Mouse (Mus musculus) layer of hippocampus, adult 2 months (tissue): ENCODE measurements around the gene Atad1. TPM values are rescaled to one million over a fixed set of nuclear protein-coding genes. Genes with fewer than 3 reads are reported as not detected.
"Not testable (repeated sequence)": the region's sequence is repeated elsewhere in the genome, so short reads cannot be mapped to it uniquely, and the experiment has no call there.

ENCODE experiments used
- DNase-seq, 2 experiments: peaks; one replicate each; pipeline ENCODE4 v3.0.0; 2022; ENCODE audit warnings: low spot score in 2 of 2
- H3K27ac ChIP-seq: fragments of 200-600 bp; 2 replicates; pipeline ENCODE4 v1.8.1; 2022
- H3K4me3 ChIP-seq: fragments of 200-600 bp; 2 replicates; pipeline ENCODE4 v1.8.1; 2022; ENCODE audit warnings: mild to moderate bottlenecking
- CTCF ChIP-seq: fragments of 200-600 bp; conservative IDR thresholded peaks from 2 replicates; pipeline ENCODE4 v1.8.1; 2022; ENCODE audit warnings: antibody characterized with exemption, mild to moderate bottlenecking, moderate library complexity
- total RNA-seq, 2 experiments: library from RNA; stranded (reverse); gene quantifications; 2 replicates each; pipeline ENCODE4 v1.2.3; 2021

Atad1 gene
- total RNA-seq, 2 experiments from 2014 or later: 91.7 to 92.5 TPM

DNA sequence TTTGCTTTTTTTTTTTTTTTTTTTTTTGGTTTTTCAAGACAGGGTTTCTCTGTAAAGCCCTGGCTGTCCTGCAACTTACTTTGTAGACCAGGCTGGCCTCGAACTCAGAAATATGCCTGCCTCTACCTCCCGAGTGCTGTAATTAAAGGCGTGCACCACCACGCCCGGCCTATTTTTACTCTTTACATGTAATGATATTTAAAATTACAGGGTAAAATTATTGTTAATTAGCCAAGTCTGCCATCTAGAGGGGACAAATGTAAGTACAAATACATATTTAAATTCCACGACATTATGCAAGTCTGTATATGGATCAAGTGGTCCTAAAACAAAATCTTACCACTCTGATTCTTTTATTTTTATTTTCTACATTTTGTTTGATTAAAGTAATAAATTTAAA lies 49.9 kb downstream of the Atad1 start:
- Histone ChIP-seq H3K4me3 (no peak overlapping the region), H3K27ac (no peak overlapping the region)
- peak; percentile 79 for TF ChIP-seq CTCF
- no peak for DNase-seq

DNA sequence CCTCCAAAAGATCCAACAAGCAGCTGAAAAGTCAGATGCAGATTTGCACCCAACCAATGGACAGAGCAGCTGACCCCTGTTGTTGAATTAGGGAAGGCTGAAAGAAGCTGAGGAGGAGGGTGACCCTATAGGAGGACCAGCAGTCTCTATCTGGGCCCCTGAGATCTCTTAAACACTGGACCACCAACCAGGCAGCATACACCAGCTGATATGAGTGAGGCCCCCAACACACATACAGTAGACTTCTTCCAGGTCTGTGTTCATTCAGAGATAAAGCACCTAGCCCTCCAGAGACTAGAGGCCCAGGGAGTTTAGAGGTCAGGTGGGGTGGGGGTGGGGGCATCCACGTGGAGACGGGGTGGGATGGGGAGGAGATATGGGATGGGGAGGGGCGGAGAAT lies 51.4 kb downstream of the Atad1 start:
- not testable (repeated sequence) for H3K4me3 ChIP-seq, DNase-seq

GRCm38 (mm10) chr19:32687721-32688120 lies 51.9 kb downstream of the Atad1 start:
- no peak overlapping the region for H3K27ac ChIP-seq
- no peak for TF ChIP-seq CTCF
- DNase-seq: no peak
- H3K4me3 ChIP-seq: no peak overlapping the region

More for the DNA sequence above, 51.4 kb downstream of the Atad1 start:
- H3K27ac ChIP-seq: not testable (repeated sequence)

GRCm38 (mm10) chr19:32683081-32683480 lies 56.5 kb downstream of the Atad1 start:
- TF ChIP-seq CTCF: no peak
- Histone ChIP-seq H3K4me3 (no peak overlapping the region), H3K27ac (no peak overlapping the region)
- DNase-seq: no peak

- H3K27ac ChIP-seq: no peak overlapping the region
- TF ChIP-seq CTCF: no peak
- H3K4me3 ChIP-seq: no peak overlapping the region
- DNase-seq: no peak
Observed at GRCm38 (mm10) chr19:32680894-32681293, 58.7 kb downstream of the Atad1 start.

DNA sequence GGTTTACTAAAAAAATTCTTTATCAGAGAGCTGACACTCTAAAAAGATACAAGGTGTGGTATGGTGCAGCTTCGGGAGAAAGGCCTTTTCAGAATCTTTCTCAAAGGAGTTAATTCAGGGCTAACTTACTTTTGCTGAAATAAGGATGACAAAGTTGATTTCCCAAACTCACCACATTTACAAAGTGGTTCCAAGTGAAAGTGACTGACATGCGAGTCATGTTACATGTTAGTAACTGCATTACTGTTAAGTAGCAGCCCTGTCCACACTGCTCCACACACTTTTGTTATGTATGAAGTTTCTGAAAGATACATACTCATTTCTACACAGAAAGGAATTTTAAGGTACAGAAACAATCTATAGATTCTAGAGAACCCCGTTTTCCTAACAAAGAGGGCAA lies 63.8 kb downstream of the Atad1 start:
- TF ChIP-seq CTCF: no peak

DNA sequence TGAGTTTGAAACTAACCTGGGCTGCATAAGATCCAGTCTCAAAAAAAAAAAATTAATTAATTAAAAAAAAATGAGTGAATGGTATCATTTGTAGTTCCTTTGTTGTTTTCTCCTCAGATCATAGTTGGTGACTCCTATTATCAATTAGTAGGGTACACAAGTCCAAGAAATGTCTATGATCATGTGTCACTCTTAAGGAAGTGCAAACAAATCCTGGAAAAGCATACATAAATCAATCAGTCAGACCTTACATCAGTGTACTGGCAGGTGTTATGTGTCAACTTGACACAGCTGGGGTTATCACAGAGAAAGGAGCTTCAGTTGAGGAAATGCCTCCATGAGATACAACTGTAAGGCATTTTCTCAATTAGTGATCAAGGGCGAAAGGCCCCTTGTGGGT lies 71.8 kb downstream of the Atad1 start:
- not testable (repeated sequence) for H3K4me3 ChIP-seq, DNase-seq, H3K27ac ChIP-seq

More for the DNA sequence above, 63.8 kb downstream of the Atad1 start:
- no peak overlapping the region for H3K4me3 ChIP-seq
- no peak for DNase-seq
- no peak overlapping the region for H3K27ac ChIP-seq

DNA sequence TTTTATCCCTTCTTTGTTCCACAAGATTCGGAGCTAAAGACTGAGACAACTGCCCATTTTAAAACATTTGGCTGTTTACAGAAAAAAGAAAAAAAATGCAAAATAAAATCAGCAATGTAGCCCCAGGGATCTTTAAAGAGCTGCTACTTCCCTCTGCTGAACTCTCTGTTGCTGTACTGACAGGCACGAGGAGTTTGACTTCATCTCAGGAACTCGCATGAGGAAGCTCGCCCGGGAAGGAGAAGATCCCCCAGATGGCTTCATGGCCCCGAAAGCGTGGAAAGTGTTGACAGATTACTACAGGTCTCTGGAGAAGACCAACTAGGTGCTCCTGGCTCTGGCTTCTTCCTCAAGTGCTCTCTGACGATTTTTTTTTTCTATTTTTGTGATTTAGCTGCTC lies 74.3 kb downstream of the Atad1 start:
- Histone ChIP-seq H3K4me3 (no peak overlapping the region), H3K27ac (no peak overlapping the region)
- TF ChIP-seq CTCF: no peak
- no peak for DNase-seq

DNA sequence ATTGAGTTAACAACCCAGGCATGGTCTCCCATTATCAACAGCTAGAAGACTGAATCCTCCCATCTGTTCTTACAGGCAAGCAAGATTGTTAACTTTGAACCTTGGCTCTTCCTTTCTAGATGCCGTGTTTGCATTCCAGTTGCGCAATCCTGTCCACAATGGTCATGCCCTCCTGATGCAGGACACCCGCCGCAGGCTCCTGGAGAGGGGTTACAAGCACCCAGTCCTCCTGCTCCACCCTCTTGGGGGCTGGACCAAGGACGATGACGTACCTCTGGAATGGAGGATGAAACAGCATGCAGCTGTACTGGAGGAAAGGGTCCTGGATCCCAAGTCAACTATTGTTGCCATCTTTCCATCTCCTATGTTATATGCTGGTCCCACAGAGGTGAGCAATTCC lies 76.7 kb downstream of the Atad1 start:
- no peak for DNase-seq
- no peak for TF ChIP-seq CTCF
- no peak overlapping the region for H3K27ac ChIP-seq
- H3K4me3 ChIP-seq: no peak overlapping the region

DNA sequence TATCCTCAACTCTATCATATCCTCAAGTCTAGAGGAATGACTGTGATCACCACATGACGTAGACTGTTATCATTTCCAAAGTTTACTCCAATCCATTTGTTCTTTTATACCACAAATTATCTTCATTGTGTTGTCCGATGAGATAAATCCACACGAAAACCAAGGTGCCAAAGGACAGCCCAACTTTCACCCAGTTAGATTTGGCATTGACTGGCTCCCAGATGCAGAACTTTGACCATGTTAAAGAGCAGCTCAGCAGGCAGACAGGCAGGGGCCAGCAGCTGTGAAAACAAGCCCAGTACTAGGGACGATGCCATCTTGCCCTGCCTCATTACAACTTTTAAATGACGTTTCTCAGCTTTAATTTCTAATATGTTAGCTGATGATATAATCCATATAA lies 80.2 kb downstream of the Atad1 start:
- H3K27ac ChIP-seq: no peak overlapping the region
- no peak overlapping the region for H3K4me3 ChIP-seq
- no peak for TF ChIP-seq CTCF
- no peak for DNase-seq

DNA sequence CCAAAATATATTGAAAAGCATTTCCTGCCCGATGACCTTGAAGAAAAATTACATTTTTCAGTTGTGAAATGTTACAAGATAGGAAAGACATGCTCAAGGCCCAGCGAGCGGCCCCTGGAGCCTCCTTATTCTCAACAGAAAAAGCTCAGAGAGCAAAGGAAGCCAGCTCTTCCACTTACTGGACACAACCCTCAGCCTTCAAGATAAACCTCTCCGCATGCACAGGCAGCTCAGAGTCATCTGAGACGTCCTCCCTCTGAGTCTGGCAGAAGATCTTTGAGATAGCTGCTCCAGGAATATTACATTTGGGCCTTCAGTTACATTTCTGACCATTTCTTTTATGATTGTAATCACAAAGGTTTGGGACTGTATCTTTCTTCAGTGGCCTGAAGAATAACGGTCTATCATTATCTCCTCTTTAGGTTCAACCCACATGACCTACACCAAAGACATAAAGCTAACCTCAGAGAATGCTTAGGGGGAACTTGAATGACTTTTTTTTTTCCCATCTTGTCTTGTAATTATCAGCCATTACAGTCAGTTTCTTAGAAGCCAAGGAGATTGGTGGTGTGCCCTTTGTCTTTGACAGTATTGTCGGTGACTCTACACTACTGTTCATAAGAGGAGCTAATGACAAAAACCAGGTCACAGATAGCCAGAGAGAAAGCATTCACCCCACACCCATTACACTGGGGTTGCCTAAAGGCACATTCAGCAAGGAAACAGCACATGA lies 85.8 kb downstream of the Atad1 start:
- H3K4me3 ChIP-seq: no peak overlapping the region
- no peak for TF ChIP-seq CTCF

GRCm38 (mm10) chr19:32653122-32653521 lies 86.5 kb downstream of the Atad1 start:
- Histone ChIP-seq H3K4me3 (no peak overlapping the region), H3K27ac (no peak overlapping the region)
- no peak for TF ChIP-seq CTCF
- no peak for DNase-seq

More for the DNA sequence above, 85.8 kb downstream of the Atad1 start:
- DNase-seq: no peak
- no peak overlapping the region for H3K27ac ChIP-seq

GRCm38 (mm10) chr19:32651046-32651445 lies 88.5 kb downstream of the Atad1 start:
- no peak overlapping the region for H3K27ac ChIP-seq
- DNase-seq: no peak
- TF ChIP-seq CTCF: no peak
- no peak overlapping the region for H3K4me3 ChIP-seq

DNA sequence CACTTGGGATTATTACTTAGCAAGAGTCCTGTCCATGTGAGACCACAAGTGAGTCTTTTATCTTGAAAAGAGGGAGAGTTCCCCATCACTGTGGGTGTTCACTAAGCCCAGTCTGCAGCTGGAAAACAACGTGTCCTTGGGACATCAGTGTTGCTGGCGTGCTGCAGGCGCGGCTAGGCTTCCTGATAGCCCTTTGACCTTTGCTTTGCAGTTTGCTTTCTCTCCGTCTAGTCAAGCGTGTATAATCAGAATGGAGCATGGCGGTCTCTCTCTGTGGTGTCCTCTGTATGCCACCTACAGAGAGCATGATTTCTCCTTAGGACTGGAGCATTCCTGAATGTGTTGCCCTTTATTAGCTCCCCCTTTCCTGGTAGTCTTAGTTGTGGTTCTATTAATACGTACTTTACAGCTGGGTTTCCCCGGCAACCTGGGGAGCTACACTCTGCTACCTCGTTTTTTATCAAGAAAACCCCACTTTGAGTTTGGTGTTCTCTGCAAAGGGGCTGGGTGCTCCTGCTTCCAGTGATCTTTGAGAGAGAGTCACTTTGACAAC lies 91.5 kb downstream of the Atad1 start:
- DNase-seq: no peak
- peak overlapping the region; percentile 61; the same call in 1 of the 2 replicates for H3K27ac ChIP-seq

More for the DNA sequence above, 91.5 kb downstream of the Atad1 start:
- TF ChIP-seq CTCF: no peak
- no peak overlapping the region for H3K4me3 ChIP-seq
